Mouse (Mus musculus) left cerebral cortex, adult 2 months (tissue): ENCODE measurements around the gene Arhgap15. TPM values are rescaled to one million over a fixed set of nuclear protein-coding genes. Genes with fewer than 3 reads are reported as not detected.

Experiments used
- DNase-seq, 2 experiments: peaks; one replicate each; pipeline ENCODE4 v3.0.0; 2021 to 2022; ENCODE audit warnings: low spot score in 2 of 2, mixed read lengths in 1 of 2; ENCODE audit errors: extremely low spot score in 1 of 2
- H3K27ac ChIP-seq: fragments of 200-600 bp; 2 replicates; pipeline ENCODE4 v1.8.1; 2022
- H3K4me3 ChIP-seq: fragments of 200-600 bp; 2 replicates; pipeline ENCODE4 v1.8.1; 2022
- CTCF ChIP-seq: fragments of 200-600 bp; IDR thresholded peaks from 2 replicates; pipeline ENCODE4 v1.8.1; 2022; ENCODE audit warnings: antibody characterized with exemption, mild to moderate bottlenecking, moderate library complexity
- intact Hi-C: fragments of 180-260 bp; cut with DNase I; formaldehyde crosslinking; loops from one replicate; pipeline ENCODE4 v1.15.1; 2025
- total RNA-seq, 2 experiments: library from RNA; stranded (reverse); gene quantifications; 2 replicates each; pipeline ENCODE4 v1.2.3; 2021

The Arhgap15 gene
- total RNA-seq, 2 experiments from 2014 or later = 9.7 to 12.8 TPM

DNA sequence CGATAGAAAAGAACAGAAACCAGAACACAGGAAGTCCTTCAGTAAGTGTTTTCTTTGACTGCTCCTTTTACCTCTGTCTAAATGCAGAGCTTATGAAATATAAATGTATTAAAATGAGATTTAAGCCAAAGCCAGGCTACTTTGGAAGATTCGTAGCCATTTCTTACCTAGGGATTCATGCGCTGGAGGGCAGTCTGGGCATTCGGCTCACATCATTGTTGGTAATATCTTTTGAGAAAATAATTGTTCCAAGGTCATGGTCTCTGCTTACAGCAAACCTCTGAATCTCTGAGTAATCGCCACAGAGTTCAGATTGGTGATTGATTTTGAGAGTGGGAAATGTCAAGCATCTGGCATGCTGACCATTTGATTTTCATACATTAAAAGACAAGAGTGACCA, 316.4 kb downstream of the Arhgap15 start:
- no peak for DNase-seq
- Histone ChIP-seq H3K4me3 (no peak overlapping the region), H3K27ac (no peak overlapping the region; the same call in 1 of the 2 replicates)
- no peak for TF ChIP-seq CTCF
- intact Hi-C loops = no loop called here

GRCm38 (mm10) chr2:44068151-44068840, 319.7 kb downstream of the Arhgap15 start:
- intact Hi-C loops = no loop called here
- Histone ChIP-seq H3K4me3 (no peak overlapping the region), H3K27ac (no peak overlapping the region)
- no peak for DNase-seq
- TF ChIP-seq CTCF = no peak

- Histone ChIP-seq H3K4me3 (no peak overlapping the region), H3K27ac (no peak overlapping the region)
- intact Hi-C loops = no loop called here
- TF ChIP-seq CTCF = no peak
- DNase-seq = no peak
These were observed 320.3 kb downstream of the Arhgap15 start for GRCm38 (mm10) chr2:44068906-44069305.

GRCm38 (mm10) chr2:44076570-44076969, 327.9 kb downstream of the Arhgap15 start:
- intact Hi-C loops = no loop called here
- DNase-seq = no peak
- no peak overlapping the region for H3K4me3 ChIP-seq
- no peak overlapping the region for H3K27ac ChIP-seq
- TF ChIP-seq CTCF = no peak

GRCm38 (mm10) chr2:44080530-44080929, 331.9 kb downstream of the Arhgap15 start:
- TF ChIP-seq CTCF = no peak
- no peak for DNase-seq
- intact Hi-C loops = no loop called here
- Histone ChIP-seq H3K27ac (no peak overlapping the region), H3K4me3 (no peak overlapping the region)

- no peak for TF ChIP-seq CTCF
- intact Hi-C loops = no loop called here
- Histone ChIP-seq H3K27ac (no peak overlapping the region), H3K4me3 (no peak overlapping the region)
- no peak for DNase-seq
These were observed 332.6 kb downstream of the Arhgap15 start for GRCm38 (mm10) chr2:44081241-44081640.

GRCm38 (mm10) chr2:44084471-44084870, 335.8 kb downstream of the Arhgap15 start:
- intact Hi-C loops = no loop called here
- H3K4me3 ChIP-seq = no peak overlapping the region
- TF ChIP-seq CTCF = no peak
- H3K27ac ChIP-seq = no peak overlapping the region
- DNase-seq = no peak

DNA sequence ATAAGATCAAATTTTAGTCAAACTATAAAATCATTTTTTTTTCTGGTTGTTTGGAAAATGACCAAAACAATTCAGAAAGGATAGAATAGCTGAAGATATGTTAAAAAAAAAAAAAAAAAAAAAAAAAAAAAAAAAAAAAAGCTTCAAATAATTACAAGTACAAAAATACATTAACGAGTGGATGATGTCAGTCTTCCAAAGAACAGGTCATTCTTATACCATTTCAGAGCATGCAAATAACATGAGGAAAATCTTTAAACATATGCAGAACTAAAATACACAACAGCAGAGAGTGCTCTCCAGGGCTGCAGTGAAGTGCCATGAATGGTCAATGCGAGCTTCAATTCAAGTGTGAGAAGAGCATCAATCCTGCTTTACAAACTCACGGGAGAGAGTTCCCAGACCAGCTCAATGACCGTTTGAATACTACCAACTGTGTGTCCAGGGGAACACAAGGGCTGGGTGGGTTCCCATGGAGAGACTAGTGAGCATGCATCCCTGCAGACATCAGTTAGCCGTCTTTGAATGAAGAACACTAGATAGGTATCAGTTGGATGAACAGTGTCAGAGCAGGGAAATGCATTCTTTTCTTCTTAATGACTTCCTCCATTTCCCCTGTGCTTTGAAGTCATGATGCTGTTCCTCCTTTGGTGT, 337.9 kb downstream of the Arhgap15 start:
- intact Hi-C loops = no loop called here
- no peak for TF ChIP-seq CTCF
- DNase-seq = no peak
- Histone ChIP-seq H3K4me3 (no peak overlapping the region), H3K27ac (no peak overlapping the region)

- no peak for TF ChIP-seq CTCF
- Histone ChIP-seq H3K4me3 (no peak overlapping the region), H3K27ac (peak overlapping the region; percentile 25; the same call in 1 of the 2 replicates)
- intact Hi-C loops = loop anchor here (5.0 kb wide), 1 partner anchor 66 kb away; no protein-coding TSS in a partner anchor
- no peak for DNase-seq
These were observed 349.9 kb downstream of the Arhgap15 start for GRCm38 (mm10) chr2:44098552-44098951.

DNA sequence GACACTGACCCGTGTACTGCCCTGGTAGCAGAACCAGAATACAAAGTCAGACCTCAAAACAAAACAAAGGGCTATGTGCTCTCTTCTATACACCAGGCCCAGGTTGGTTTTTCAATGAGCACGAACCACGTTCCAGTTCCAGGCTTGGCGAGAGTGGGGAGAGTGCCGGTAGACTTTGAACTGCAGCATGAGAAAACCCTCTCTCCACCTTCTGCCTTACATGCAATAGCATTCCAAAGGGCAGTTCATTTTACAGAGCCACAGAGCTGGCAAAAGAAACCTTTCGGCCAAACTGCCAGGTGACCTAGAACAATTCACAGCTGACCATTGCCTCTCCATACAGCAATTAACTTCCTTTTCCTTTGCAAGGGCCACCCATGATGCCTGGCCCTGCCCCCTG, 353.7 kb downstream of the Arhgap15 start:
- no peak for TF ChIP-seq CTCF
- intact Hi-C loops = no loop called here
- no peak for DNase-seq
- Histone ChIP-seq H3K27ac (no peak overlapping the region), H3K4me3 (no peak overlapping the region)

- Histone ChIP-seq H3K4me3 (no peak overlapping the region), H3K27ac (peak overlapping the region; percentile 2; the same call in 1 of the 2 replicates)
- intact Hi-C loops = no loop called here
- DNase-seq = no peak
- no peak for TF ChIP-seq CTCF
These were observed 354.7 kb downstream of the Arhgap15 start for GRCm38 (mm10) chr2:44103321-44103720.

- Histone ChIP-seq H3K27ac (peak overlapping the region; percentile 2; the same call in 1 of the 2 replicates), H3K4me3 (no peak overlapping the region)
- peak; percentile 42 for TF ChIP-seq CTCF
- no peak for DNase-seq
- intact Hi-C loops = no loop called here
These were observed 355.1 kb downstream of the Arhgap15 start for GRCm38 (mm10) chr2:44103742-44104141.
